Mouse (Mus musculus): ENCODE measurements at regions not wholly inside any gene's neighbourhood (a gene's known extent, or its start where the extent isn't known, plus 50 kb on each side); places are given as distances from the start of the nearest gene placed in this dataset.

DNA sequence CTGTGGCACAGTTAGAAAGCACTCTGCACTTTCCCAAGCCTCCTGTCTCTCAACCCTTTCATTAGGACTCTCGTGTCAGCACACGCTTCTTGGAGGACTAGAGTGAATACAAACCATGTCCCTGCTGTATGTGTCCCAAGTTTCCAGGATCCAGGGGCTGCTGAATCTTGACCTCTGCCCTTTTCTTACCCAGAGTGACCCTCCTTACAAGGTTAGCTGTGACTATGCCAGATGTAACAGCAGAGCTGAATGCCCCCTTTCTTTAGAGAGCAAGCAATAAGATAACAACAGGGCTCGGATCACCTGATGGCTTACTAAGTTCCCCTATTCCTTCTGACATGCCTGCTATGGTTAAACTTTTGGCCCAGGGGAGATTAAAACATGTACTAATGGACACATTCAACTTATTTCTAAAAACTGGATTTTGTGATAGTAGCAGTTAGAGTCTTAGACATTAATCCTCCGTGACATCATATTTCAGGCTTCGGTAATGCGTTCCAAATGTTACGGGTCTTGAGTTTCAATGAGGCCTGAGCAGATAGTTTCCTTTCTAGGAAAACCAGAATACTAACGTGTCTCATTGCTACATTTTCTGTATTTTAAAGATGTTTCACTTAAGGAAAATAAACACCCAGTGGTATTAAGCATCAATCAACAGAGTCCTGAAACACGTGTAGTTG, 607.0 kb downstream of the Dhx35 start:
- DNase-seq, result no peak

DNA sequence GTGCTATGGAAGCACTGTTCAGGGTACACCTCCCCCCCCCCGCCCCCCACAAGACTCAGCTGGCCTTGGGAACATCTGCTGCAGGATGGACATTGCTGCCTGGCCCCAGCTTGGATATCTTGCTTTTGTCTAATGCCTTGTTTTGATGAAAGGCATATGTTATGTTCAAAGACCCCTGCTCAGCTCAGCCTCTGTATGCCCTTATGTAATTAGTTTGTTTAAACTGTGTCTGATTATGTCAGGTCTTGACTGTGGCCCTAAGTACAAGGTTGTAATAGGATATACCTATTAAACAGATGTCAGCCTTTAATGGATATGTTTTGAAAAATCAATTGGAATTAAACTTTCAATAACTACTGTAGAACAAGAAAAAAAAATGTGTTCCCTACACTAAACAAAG, 610.3 kb downstream of the Dhx35 start:
- no peak for DNase-seq

DNA sequence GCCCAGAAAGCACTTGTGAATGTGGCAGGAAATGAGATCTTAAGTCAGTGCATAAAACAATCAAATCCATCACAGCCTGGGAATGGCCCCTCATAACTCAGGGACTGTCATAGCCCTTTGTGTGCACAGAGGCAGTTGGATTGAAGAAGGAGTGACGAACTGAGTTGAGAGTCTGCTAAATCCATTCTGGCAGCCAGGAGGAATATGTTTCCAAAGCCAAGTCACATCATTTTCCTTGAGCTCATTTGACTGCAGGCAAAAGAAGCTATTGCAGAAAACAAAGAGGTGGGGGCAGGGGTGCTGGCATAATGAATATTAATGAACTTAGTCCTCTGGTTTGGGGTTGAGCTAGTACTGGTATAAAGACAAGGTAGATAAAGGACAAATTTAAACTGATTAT, 620.0 kb downstream of the Dhx35 start:
- DNase-seq, result no peak

DNA sequence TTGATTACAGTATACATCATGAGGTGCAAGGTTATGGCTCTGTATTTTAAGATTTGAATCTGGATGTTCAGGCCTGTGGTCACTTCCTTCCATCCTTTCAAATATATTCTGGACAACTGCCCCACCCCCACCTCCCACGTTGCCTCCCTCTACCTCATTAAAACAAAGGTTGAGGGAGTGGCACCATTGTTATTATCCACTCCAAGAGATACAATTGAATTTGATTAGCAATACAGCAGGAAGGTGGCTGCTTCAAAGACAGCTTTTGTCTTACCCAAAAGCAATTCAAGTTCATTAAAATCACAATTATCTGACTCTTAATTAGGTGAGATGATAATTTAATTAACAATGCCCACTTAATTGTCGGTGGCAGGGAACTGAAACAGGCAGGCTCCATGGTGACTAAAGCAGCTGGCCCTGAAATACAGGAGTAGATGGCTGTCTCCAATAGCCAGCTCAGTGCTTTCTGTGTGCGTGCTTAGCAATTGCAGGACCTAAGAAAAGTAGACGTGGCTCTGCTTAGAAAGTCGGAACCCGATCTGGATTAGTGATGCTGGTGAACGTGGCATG, 623.8 kb downstream of the Dhx35 start:
- no peak for DNase-seq

DNA sequence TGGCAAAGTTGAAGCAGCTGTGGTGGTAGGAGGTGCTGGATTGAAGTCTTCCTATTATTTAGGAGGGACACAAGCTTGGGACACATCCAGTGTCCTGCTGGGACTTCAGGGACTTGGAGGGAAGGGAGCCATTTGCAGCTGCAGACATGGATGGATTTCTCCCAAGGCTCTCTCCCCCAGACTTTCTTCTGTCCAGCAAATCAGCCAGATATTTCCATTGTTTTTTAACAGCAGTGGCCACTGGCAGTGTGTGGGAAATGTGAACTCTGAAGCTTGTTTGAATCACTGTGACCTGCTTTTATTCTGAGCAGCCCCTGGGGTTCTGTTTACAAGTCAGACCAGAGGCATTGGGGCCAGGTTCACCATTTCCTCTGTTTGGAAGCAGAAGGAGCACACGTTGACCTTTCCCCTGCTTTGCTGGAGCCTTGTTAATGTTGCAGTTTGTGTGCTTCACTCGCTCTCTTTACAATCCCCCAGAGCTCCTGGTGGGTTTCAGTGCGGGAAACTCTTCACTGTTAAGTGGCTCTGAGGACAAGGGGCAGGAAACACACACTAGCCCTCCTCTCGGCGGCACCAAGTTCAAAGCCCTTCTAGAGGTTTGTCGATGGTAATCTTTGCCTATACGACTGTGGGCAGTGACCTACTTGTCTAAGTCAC, 627.8 kb downstream of the Dhx35 start:
- no peak for DNase-seq

DNA sequence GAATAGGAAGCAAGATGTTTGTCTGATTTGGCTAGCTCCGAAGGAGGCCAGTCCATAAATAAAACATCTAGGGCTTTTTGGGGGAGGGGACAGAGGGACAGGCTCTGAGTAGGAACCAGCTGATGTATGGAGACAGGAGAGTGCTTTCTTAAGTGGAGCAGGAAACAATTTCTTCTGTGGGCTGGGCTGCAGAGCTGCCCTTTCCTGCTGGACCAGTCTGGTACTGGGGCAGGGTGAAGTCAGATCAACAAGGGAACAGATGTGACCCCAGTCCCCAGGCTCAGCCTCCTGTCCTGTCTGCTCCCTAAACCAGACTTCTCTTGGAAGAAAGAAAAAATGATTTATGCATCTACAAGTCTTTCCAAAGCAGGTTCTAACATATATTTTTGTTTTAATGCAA, 633.6 kb downstream of the Dhx35 start:
- DNase-seq, result no peak

DNA sequence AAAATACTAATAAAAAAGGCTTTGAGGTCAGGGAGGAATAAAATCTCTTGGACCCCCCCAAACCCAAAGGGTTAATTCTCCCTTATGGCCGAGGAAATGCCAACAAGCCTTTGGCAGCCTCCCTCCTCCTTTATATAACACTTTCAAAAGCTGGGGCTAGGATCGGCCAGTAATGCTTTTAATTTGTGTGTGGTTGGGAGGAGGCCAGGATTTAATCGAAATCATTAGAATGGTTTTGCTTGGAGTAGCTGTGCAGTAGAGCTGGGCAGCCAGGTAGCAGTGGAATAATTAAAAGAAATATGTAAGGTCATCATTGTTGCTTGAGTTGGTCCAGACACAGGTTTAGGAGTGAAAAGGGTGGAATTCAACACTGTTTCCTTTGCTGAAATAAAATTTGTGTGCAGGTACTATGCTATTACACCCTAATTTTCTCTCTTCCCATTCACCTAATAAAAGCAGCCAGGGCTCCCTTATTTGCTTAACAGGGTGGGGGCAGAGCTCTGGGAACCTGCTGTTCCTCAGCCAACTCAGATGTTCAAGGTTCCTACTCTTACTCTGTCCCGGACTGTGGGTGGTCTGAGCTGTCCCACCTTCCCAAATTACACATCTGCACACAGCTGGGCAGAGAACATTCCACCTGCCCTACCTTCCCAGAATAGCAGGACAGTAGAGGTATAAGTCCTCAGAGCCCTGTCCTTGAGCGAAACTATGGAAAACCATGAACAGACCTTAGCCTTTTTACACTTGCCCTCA, 636.1 kb downstream of the Dhx35 start:
- no peak for DNase-seq

DNA sequence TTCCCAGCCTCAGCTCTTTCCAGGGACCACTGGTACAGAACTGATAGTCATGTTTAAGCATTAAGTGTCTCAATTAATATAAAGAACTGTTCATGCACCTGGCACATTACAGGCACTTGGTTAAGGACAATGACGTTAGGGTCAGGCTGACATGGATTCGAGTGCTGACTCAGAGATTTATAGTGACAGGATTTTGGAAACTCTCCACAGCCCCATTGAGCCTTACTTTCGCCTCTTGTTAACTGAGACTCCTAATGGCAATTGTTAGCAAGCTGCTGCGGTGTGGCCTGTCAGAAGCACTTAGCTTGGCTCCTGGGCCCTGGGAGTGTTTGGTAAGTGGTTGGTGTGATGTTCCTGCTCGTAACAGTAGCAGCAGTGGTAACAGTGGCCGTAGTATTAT, 644.4 kb downstream of the Dhx35 start:
- DNase-seq, result no peak

DNA sequence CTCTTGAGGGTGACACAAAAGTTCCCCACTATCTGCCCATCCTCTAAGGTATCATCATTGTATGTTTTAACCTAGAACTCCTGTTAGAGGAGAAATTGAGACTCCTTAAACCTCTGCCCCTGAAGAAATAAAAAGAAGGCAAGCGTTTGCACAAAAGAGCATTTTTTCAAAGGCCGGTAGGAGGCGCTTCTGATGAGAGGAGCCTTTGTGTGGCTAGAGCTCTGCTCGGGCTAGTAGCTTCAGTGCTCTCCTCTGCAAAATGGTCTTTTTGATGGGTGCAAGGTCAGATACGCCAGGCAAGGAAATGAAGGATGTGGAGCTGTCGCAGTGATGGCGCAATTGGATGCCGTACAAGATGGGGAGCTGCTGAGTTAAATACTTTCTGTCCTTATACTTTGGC, 649.0 kb downstream of the Dhx35 start:
- no peak for DNase-seq

DNA sequence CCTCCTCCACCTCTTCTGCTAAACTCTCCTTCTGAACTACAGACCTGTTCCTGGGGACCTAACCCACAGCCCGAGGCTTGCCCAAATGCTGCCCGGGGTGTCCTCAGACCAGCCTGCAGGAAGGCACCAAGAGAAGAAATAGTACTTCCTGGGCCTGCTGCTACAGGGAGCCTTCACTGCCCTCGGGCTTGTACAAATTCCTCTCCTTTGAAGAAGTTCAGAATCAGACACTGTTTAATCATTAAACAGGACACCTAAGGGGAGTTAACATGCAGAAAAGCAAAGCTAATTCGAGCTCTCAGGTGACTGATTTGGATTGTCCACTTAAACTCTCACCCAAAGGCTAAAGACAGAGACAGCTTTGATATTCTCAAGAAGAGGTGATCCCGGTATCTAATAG, 651.8 kb downstream of the Dhx35 start:
- no peak for DNase-seq

DNA sequence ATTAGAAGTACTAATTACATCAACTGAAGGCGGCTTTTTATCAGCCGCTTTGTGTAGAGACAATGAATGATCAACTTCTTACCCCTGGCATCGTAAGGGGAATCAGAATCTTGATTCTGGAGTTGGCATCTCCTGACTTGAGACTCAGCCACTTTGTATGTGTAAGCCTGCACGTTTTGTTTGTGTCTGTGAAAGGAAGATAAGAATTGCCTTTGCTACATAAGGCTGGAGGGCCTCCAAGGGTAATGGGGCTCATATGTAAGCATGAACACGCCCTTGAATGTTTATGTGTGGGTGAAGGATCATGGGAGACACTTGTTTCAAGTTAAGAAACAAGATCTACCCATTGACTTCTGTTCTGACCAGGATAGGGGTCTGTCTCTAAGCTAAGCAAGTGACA, 652.3 kb downstream of the Dhx35 start:
- DNase-seq, result no peak

DNA sequence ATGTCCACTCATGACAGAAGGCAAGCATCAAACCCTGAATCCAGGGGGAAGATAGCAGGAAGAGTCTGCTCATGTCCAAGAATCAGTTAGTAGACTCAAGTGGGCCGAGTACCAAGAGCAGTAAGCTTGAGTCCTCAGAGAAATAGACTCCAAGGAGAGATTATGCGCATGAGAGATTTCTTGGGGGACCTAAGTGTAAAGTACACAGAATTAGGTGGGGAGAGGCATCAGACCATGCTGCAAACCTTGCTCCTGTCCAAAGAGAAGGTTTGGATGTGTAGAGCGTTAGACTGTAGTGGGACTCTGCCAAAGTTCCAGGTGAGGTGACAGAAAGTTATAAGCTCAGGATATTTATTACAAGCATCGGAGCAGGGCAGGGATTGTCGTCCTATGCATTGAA, 654.4 kb downstream of the Dhx35 start:
- DNase-seq, result no peak

DNA sequence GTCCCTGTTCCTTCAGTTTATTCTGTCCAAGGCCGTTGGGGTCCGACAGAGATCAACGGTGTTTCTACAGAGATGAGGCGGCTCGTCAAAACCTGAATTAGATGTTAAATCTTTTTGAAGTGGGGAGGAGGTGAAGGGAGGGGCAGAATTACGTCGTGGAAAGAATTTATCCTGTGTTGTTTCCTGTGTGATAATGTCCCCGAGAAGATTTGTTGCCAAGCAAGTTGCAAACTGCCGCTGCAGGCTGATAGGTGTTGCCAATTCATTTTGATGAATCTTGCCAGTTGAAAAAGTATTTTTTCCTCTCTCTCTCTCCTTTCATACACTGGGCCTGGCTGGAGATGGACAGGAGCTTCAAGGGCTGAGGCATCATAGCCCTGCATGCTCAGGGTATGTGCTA, 656.8 kb downstream of the Dhx35 start:
- no peak for DNase-seq

DNA sequence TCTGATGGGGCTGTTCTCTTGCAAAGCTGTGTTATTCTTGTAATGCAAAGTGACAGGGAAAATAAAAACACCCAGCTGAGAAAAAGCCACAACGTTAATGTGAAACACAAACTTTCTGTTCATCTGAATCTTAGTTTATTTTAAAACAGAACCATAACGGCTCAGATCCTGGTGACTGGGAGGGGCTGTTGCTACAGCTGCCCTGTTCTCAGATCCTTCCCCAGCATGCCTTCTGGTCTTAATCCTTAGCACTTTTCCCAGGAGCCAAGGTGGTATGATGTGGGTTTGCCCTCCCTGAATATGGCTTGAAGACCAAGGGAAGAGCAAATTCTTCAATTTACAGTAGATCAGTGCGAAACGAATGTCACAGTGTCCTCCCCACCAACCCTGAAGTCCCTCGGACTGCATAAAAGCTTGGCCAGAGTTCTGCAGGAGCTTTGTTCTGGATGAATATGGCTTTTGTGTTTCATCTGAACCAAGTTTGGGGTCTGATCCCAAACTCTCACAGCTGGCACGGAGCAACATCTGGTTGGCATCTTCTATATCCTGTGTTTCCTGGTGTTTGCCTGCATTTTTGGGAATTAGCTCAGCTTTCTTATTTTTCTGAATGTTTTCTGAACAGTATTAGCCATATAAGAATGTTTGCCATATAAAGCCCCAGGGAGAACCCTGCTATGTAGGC, 686.9 kb downstream of the Dhx35 start:
- no peak for DNase-seq

DNA sequence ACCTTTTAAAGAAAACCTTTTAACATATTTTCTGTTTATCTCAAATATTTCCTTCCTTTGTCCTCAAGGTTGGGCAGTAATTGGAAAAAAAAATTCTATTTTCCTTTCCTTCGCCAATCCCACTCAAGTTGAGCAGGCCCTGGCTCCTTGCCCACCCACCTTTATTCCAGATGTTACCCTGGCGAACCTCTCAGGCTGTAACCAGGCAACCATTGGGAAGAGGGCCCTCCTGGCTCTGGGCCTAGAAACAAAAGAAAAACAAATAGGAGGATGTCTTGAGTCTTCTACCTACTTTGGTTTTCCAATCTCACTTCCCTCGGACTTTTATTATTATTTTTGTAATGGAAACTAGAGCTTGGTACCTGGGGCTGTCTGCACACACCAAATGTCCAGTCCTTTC, 696.5 kb downstream of the Dhx35 start:
- no peak for DNase-seq

DNA sequence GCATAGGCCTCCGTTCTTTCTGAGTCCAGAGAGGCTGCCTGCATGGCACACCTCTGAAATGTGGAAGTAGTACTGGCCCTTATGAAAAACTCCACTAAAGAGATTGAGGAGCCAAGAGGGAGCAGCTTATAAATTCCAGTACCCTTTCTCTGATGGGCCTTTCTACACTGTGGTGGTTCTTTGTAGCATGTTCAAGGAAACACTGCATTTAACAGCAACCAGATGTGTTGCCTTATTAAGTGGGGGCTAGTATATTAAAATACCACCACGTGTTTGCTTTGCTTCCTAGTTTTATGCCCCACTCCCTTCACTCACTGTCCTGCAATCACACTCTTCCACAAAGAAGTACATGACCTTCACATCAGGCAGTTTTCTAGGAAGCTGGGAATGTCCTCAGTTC, 704.1 kb downstream of the Dhx35 start:
- no peak for DNase-seq

DNA sequence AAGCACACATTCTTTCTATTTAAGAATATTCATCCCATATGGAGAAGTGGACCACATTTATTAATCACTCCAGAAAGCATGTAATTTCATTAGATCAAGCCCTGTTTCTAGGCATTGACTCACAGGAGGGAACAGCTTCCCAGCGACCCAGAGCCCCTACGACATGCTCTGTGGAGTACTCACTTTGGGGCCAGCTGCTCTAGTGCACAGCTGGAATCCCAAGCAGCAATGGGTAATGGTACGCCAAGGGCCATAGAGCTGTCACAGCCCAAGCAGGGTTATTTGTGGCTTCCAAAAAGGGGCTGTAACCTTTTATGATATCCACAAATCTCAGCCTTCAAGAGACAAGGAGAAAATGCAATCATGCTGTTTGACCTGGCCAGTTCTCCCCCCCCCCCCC, 706.4 kb downstream of the Dhx35 start:
- no peak for DNase-seq

DNA sequence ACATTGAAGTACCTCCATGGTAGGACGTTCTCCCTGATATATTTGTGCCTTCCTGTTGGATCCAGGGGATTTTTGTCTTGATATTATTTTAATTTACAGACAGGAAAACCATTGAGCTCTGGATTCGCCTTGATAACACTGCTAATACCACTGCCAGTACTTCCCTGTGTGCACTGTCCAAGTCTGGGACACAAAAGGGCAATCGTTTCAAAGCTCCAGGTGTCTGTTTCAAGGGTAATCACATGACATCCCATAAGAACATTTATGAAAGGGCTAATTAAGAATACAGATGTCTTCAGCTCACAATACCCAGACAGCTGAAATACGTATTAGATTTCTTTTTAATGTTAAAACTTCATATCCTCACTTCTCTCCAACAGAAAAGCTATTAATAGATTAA, 724.5 kb downstream of the Dhx35 start:
- no peak for DNase-seq

DNA sequence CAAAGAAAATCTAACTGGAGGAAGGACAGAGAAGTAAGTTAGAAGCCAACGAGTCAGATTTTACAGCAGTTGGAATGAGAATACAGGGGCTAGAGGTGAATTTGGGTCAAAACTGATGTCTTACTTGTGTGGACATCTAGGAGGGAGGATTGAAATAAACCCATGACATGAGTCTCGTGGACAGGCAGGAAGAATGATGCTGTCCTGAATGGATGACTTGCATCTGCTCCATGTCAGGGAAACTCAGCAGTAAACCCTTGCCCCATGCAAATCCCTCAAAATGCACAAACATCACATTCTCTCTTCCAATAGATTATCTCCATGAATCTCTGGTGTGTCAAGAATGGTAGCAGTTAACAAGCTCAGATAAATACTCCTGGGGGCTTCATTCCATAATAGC, 729.1 kb downstream of the Dhx35 start:
- DNase-seq, result no peak

DNA sequence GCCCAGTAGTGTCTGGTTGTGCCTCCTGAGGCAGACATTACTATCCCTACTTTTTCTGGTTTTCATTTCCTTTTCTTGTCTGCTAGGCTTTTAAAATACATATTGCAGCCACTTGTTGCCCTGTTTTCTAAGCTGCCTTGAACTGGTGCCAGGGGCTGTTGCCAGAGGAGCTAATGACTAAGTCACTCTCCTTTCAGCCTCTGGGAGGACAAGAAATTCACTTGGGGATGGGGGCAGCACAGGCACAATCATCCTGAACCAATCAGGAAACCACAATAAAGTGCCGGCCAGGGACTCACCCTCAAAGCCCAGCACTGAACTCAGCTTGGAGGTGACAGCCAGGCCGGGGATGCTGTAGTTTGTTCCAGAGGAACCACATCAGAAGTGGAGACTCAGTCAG, 740.3 kb downstream of the Dhx35 start:
- DNase-seq, result peak in 1 of 2 experiments; percentile 3

DNA sequence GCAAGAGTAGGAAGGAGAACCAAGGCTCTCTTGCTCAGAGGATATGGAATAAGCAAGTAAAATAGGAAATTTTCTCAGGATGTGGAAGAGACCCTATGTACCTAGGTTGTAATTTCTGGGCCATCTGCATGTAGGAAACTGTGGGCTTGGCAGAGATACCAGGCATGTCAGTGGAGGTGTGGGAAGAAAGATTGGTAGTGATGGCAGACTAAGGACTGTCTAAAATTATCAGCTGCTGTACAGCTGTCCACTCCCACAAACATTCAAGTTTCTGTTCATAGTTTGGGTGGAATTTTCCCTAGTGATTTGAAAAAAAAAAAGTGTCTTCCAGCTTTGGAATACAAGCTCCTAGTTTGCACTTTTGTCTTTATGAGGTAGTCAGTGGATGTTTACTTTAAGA, 744.7 kb downstream of the Dhx35 start:
- DNase-seq, result no peak

DNA sequence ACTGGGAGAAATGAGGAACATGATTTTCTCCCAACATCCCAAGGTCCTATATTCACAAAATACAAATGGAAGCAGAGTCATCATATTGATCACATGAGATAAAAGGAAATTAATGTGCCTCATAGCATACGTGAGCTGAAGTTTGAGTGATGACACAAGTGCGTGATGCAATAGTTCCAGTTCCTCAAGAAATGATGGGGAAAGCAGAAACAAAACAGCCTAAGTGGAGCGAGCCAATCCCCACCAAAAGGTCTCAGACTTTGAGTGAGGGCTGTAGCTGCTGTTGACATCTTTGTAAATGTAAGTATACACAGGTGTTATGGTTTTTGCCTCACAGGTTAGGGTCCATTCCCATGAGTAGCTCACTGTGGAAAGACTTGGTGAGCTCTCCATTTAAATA, 763.0 kb downstream of the Dhx35 start:
- no peak for DNase-seq

DNA sequence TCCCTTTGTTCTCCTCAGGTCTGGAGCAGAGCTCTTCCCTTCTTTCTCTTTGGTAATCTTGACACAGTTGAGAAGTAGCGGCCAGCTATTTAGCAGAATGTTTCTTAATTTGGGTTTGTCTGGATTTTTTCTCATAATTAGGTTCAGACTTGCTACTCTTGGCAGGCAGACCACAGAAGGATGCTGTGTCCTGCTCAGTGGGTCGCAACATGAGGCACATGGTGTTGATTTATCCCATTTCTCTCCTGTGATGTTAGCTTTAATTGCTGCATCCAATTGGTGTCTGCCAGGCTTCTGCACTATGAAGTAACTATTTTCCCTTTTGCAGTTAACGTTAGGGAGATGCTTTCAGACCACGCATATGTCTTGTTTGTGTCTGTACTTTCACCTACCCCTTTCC, 768.7 kb downstream of the Gm826 start:
- no peak for DNase-seq

Data from spleen, adult 18-20 months (tissue).